Mouse (Mus musculus) 3T3-L1 (cell line): ENCODE measurements around the gene Pigv.

Experiments
- DNase-seq: peaks from one replicate; pipeline ENCODE4 v3.0.0-alpha.2; 2015; ENCODE audit warnings: low read depth, low spot score

Pigv gene

GRCm38 (mm10) chr4:133645680-133646079, 26.8 kb downstream of the Pigv start:
- DNase-seq, result no peak

GRCm38 (mm10) chr4:133645195-133645594, 27.3 kb downstream of the Pigv start:
- no peak for DNase-seq

GRCm38 (mm10) chr4:133634043-133634410, 38.4 kb downstream of the Pigv start:
- DNase-seq, result no peak

- DNase-seq, result peak; percentile 72
Observed at GRCm38 (mm10) chr4:133633332-133634042, 39.0 kb downstream of the Pigv start.

- peak; percentile 29 for DNase-seq
Observed at GRCm38 (mm10) chr4:133632483-133633327, 39.7 kb downstream of the Pigv start.

- DNase-seq, result no peak
Observed at GRCm38 (mm10) chr4:133631769-133632411, 40.6 kb downstream of the Pigv start.

- peak; percentile 50 for DNase-seq
Observed at GRCm38 (mm10) chr4:133631071-133631768, 41.2 kb downstream of the Pigv start.

- no peak for DNase-seq
Observed at GRCm38 (mm10) chr4:133630326-133630920, 42.0 kb downstream of the Pigv start.

GRCm38 (mm10) chr4:133629191-133629590, 43.3 kb downstream of the Pigv start:
- no peak for DNase-seq

- no peak for DNase-seq
Observed at GRCm38 (mm10) chr4:133628517-133628916, 43.9 kb downstream of the Pigv start.

GRCm38 (mm10) chr4:133627039-133627438, 45.4 kb downstream of the Pigv start:
- peak; percentile 42 for DNase-seq

GRCm38 (mm10) chr4:133626621-133627020, 45.8 kb downstream of the Pigv start:
- no peak for DNase-seq

GRCm38 (mm10) chr4:133626221-133626620, 46.2 kb downstream of the Pigv start:
- no peak for DNase-seq

GRCm38 (mm10) chr4:133625621-133626071, 46.8 kb downstream of the Pigv start:
- DNase-seq, result peak; percentile 73

- no peak for DNase-seq
Observed at GRCm38 (mm10) chr4:133624830-133625229, 47.6 kb downstream of the Pigv start.

GRCm38 (mm10) chr4:133622161-133622695, 50.2 kb downstream of the Pigv start:
- no peak for DNase-seq

GRCm38 (mm10) chr4:133620668-133621067, 51.8 kb downstream of the Pigv start:
- no peak for DNase-seq

- DNase-seq, result no peak
Observed at GRCm38 (mm10) chr4:133619473-133620136, 52.8 kb downstream of the Pigv start.

- no peak for DNase-seq
Observed at GRCm38 (mm10) chr4:133617936-133618335, 54.5 kb downstream of the Pigv start.

GRCm38 (mm10) chr4:133615416-133615815, 57.0 kb downstream of the Pigv start:
- no peak for DNase-seq
